Mouse (Mus musculus) embryonic facial prominence, embryonic 11.5 days (tissue): Measurements from ENCODE around the gene Rslcan18. TPM values are rescaled to one million over a fixed set of nuclear protein-coding genes. Genes with fewer than 3 reads are reported as not detected.
"Not testable (repeated sequence)": the region's sequence is repeated elsewhere in the genome, so short reads cannot be mapped to it uniquely, and the experiment has no call there.

ENCODE experiments used
- ATAC-seq: fragments of 200-750 bp; cut with Nextera tagmentation; replicated peaks from 2 replicates; pipeline ENCODE4 v1.8.0; 2017; ENCODE audit warnings: low read depth; ENCODE audit not compliant: insufficient number of reproducible peaks, low FRiP score, low TSS enrichment
- DNase-seq: peaks from one replicate; pipeline ENCODE4 v3.0.0-alpha.2; 2015; ENCODE audit warnings: low spot score
- H3K27ac ChIP-seq: fragments of 300-500 bp; sonication (generic); replicated peaks from 2 replicates; pipeline ENCODE4 v1.5.1; 2014; ENCODE audit warnings: mild to moderate bottlenecking, low read depth, low read length, control low read depth
- H3K27me3 ChIP-seq: fragments of 300-500 bp; sonication (generic); 2 replicates; pipeline ENCODE4 v1.6.1; 2014; ENCODE audit warnings: mild to moderate bottlenecking, low read length, moderate library complexity, mixed read lengths; ENCODE audit not compliant: control insufficient read depth, insufficient read depth
- H3K36me3 ChIP-seq: fragments of 300-500 bp; sonication (generic); replicated peaks from 2 replicates; pipeline ENCODE4 v1.6.1; 2014; ENCODE audit warnings: low read depth, mild to moderate bottlenecking, low read length, moderate library complexity, mixed read lengths; ENCODE audit not compliant: control insufficient read depth, insufficient read depth
- H3K4me1 ChIP-seq: fragments of 300-500 bp; sonication (generic); 2 replicates; pipeline ENCODE4 v1.6.1; 2014; ENCODE audit warnings: low read length, mixed read lengths; ENCODE audit not compliant: control insufficient read depth, insufficient read depth
- H3K4me2 ChIP-seq: fragments of 300-500 bp; sonication (generic); 2 replicates; pipeline ENCODE4 v1.6.1; 2014; ENCODE audit warnings: low read depth, mild to moderate bottlenecking, control low read depth, low read length, moderate library complexity
- H3K4me3 ChIP-seq: fragments of 300-500 bp; sonication (generic); 2 replicates; pipeline ENCODE4 v1.5.1; 2014; ENCODE audit warnings: low read depth, low read length, control low read depth
- H3K9ac ChIP-seq: fragments of 300-500 bp; sonication (generic); replicated peaks from 2 replicates; pipeline ENCODE4 v1.6.1; 2014; ENCODE audit warnings: mild to moderate bottlenecking, control low read depth, low read length
- H3K9me3 ChIP-seq: fragments of 300-500 bp; sonication (generic); replicated peaks from 2 replicates; pipeline ENCODE4 v1.6.1; 2016; ENCODE audit warnings: mild to moderate bottlenecking, low read length, inconsistent platforms, mixed read lengths; ENCODE audit not compliant: control insufficient read depth
- WGBS: fragments of 180-500 bp; shearing (Covaris S2); extraction: QIAGEN DNeasy Blood & Tissue Kit; methylation state at CpG from one replicate; pipeline ENCODE4 v1.1.7; 2014; 5-methylcytosine and 5-hydroxymethylcytosine counted together
- polyA plus RNA-seq: library from polyadenylated mRNA; unstranded; fragments of >200 nt; fragmentation: Nextera tagmentation; extraction: Ambion mirVana; gene quantifications from 2 replicates; pipeline ENCODE4 v1.2.1, GENCODE M21; 2014

The Rslcan18 gene
- polyA plus RNA-seq: 0.24 and 0.39 TPM in 2 replicates

- not testable (repeated sequence) for H3K9me3 ChIP-seq, H3K27ac ChIP-seq, DNase-seq, H3K4me2 ChIP-seq, H3K36me3 ChIP-seq, H3K4me3 ChIP-seq, H3K9ac ChIP-seq, ATAC-seq, H3K4me1 ChIP-seq, H3K27me3 ChIP-seq
- 91% methylated on average over 8 of the region's 8 CpGs for WGBS
Observed at GRCm38 (mm10) chr13:67116163-67116562, at the start of gene Rslcan18. Rslcan18 (minus strand) TSS chr13:67116263.

DNA sequence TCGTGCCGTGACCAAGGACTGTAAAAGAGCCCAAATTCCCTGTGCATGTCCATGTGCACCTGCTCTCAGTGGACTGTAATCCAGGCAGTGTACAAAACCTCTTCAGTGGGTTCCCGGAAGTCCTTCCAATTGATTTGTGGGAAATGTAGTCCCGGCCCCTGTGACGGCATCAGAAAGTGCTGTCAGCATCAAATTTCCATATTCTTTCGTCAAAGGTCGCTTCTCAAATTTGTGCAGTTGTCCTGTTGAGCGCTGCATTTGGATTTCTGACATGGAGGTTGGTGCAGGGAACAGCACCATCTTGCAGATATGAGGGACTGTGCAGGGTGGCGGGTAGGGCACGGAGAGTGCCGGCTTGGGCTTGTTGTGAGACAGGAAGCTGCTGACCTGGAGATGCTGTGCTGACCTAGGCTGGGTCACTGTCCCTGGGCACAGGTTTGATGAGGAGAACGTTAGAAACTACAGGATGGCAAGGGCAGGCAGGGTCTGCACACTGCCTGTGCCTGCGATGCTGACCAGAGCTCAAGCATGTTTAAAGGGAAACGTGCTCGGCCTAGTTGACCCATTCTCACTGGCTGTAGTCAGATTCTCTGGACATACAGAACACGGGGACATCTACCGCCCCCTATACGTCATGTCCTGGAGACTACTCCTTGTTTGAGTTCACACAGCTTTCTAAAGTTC, 12.1 kb upstream of the Rslcan18 start:
- no peaks in the 10 kb centered on the region for H3K9me3 ChIP-seq
- no peaks in the 10 kb centered on the region for H3K36me3 ChIP-seq
- peak; percentile 97 for ATAC-seq
- H3K4me1 ChIP-seq: no peaks in the 10 kb centered on the region
- peak; percentile 92 for DNase-seq
- H3K4me2 ChIP-seq: peak overlapping the region; percentile 37
- H3K27me3 ChIP-seq: no peaks in the 10 kb centered on the region
- H3K9ac ChIP-seq: peak overlapping the region; percentile 61
- WGBS: 2% methylated on average over 18 of the region's 18 CpGs
- peak overlapping the region; percentile 50 for H3K4me3 ChIP-seq
- H3K27ac ChIP-seq: no peak overlapping the region

DNA sequence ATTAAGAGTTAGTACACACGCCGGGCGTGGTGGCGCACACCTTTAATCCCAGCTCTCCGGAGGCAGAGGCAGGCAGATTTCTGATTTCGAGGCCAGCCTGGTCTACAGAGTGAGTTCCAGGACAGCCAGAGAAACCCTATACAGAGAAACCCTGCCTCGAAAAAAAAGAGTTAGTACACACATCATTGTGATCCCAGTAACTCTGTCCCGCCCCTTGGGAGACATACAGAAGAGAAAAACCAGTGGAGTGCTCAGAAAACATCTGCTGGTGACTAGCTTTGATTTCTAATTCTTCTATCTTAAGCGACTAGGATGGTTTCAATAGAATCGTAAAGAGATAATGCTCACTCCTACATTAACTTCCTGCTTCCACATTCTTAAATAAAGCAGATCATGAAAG, 11.4 kb upstream of the Rslcan18 start:
- not testable (repeated sequence) for H3K36me3 ChIP-seq, H3K27me3 ChIP-seq, H3K27ac ChIP-seq, H3K9me3 ChIP-seq, H3K4me2 ChIP-seq, ATAC-seq, DNase-seq, H3K9ac ChIP-seq, H3K4me3 ChIP-seq, H3K4me1 ChIP-seq
- WGBS: 78% methylated on average over 10 of the region's 10 CpGs

DNA sequence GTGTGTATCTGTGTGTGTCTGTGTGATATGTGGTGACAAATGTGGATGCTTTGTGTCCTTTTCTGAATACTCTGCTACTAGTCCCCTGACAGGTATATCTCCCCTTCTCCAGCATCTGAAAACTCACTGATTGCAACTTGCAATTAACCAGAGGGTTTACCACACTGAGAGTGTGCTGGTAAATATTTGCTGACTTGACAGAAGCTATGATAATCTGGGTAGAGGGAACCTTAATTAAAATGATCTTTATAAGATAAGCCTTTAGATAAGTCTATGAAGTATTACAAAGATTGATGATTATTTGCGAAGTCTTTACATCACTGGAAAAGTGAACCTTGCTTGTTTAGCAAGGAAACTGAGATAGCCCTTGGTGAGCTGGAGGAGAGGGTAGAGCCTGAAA, 8.4 kb upstream of the Rslcan18 start:
- no peak overlapping the region for H3K9ac ChIP-seq
- no peaks in the 10 kb centered on the region for H3K4me1 ChIP-seq
- H3K27me3 ChIP-seq: no peaks in the 10 kb centered on the region
- no peak overlapping the region for H3K4me3 ChIP-seq
- no peak for DNase-seq
- no peaks in the 10 kb centered on the region for H3K36me3 ChIP-seq
- WGBS: 91% methylated on average over 1 of the region's 1 CpGs
- ATAC-seq: no peak
- H3K4me2 ChIP-seq: no peak overlapping the region
- no peaks in the 10 kb centered on the region for H3K9me3 ChIP-seq
- no peak overlapping the region for H3K27ac ChIP-seq

DNA sequence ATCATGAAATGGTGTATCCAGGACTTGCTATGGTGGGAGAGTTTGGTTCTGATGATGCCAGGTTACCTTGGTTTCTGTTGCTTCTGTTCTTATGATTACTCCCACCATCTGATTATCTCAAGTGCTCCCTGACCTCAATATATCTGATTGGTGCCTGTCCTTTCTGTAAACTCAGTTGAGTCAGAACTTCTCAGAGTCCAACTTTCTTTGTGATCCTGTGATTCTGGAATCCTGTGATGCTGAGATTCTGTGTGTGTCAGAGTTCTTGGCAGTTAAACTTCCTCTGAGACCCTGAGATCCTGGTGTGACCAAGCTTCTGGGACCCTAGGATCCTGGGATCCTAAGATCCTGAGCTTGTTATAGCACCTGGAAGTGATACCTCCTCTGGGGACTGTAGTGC, 5.3 kb upstream of the Rslcan18 start, which contains the start of gene Zfp759:
Gene Zfp759, plus strand, starts transcription at position 301 of the 400 bp plus-strand sequence.
- H3K4me1 ChIP-seq, DNase-seq, H3K9ac ChIP-seq, H3K4me3 ChIP-seq, ATAC-seq, H3K4me2 ChIP-seq, H3K27me3 ChIP-seq, H3K9me3 ChIP-seq, H3K27ac ChIP-seq, H3K36me3 ChIP-seq: not testable (repeated sequence)

GRCm38 (mm10) chr13:67113287-67113686, 2.8 kb downstream of the Rslcan18 start:
- no peaks in the 10 kb centered on the region for H3K9me3 ChIP-seq
- no peak overlapping the region for H3K27ac ChIP-seq
- H3K36me3 ChIP-seq: no peaks in the 10 kb centered on the region
- H3K4me1 ChIP-seq: no peaks in the 10 kb centered on the region
- no peak overlapping the region for H3K4me3 ChIP-seq
- no peak overlapping the region for H3K9ac ChIP-seq
- WGBS: 94% methylated on average over 2 of the region's 2 CpGs
- H3K27me3 ChIP-seq: no peaks in the 10 kb centered on the region
- H3K4me2 ChIP-seq: no peak overlapping the region
- no peak for ATAC-seq
- DNase-seq: no peak

GRCm38 (mm10) chr13:67112096-67112495, 4.0 kb downstream of the Rslcan18 start:
- H3K4me3 ChIP-seq: no peak overlapping the region
- H3K4me2 ChIP-seq: no peak overlapping the region
- no peak for ATAC-seq
- H3K4me1 ChIP-seq: no peaks in the 10 kb centered on the region
- 84% methylated on average over 12 of the region's 12 CpGs for WGBS
- H3K36me3 ChIP-seq: no peaks in the 10 kb centered on the region
- H3K9me3 ChIP-seq: no peaks in the 10 kb centered on the region
- no peak for DNase-seq
- H3K27me3 ChIP-seq: no peaks in the 10 kb centered on the region
- no peak overlapping the region for H3K27ac ChIP-seq
- H3K9ac ChIP-seq: no peak overlapping the region

DNA sequence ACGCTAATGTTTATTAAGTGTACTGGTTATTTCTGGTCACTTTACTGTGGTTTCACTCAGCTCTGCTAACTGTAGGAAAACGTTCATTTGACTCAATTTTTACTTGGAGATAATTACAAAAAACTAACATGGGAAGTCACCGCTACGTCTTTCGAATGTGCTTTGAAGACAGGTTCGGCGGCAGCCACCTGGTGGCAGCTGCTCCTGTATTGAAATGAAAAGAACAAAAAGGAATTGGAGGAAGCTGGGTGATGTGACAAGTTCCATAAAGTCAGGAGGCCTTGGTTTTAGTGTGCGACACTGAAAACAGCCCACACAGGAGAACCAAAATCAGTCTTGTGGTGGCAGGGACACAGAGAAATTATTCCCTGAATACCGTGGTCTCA, 7.2 kb downstream of the Rslcan18 start:
- Histone ChIP-seq H3K27ac (no peak overlapping the region), H3K27me3 (no peaks in the 10 kb centered on the region), H3K36me3 (peaks cover 3% of the 10 kb centered on the region; the same call in 1 of the 2 replicates), H3K4me1 (no peaks in the 10 kb centered on the region), H3K9me3 (no peaks in the 10 kb centered on the region), H3K4me3 (peak overlapping the region; percentile 59), H3K4me2 (peak overlapping the region; percentile 21; the same call in 1 of the 2 replicates), H3K9ac (peak overlapping the region; percentile 37; the same call in 1 of the 2 replicates)
- ATAC-seq: peak; percentile 46
- no peak for DNase-seq
- WGBS: 7% methylated on average over 9 of the region's 9 CpGs
